Mouse (Mus musculus) heart, postnatal 0 days (tissue): ENCODE results near the gene Zbtb16.

ENCODE experiments used
- CTCF ChIP-seq: IDR thresholded peaks from 2 replicates; pipeline ENCODE4 v1.5.1; 2016; ENCODE audit warnings: antibody characterized with exemption, control low read depth, low read depth
- EP300 ChIP-seq: IDR thresholded peaks from 2 replicates; pipeline ENCODE4 v1.6.1; 2016; ENCODE audit warnings: antibody characterized with exemption, low read depth

DNA sequence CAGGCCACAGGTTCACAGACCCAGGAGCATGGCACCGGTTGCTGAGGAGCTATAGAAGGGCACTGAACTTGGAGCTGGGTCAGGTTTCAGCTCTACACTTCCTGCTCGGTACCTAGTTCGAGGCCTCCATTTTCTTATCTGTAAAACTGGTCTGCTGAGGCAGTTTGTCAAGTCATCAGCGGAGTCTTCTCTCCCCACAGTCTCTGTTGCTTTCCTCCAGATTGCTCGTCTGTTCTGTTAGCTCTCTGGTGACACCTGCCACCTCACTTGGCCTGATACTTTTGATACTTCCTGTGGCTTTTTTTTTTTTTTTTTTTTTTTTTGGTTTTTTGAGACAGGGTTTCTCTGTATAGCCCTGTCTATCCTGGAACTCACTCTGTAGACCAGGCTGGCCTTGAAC, 124.2 kb downstream of the Zbtb16 start:
- no peak for TF ChIP-seq CTCF
- no peak for TF ChIP-seq EP300
